Mouse (Mus musculus) left cerebral cortex, adult 9 months (tissue): ENCODE measurements at regions not wholly inside any gene's neighbourhood (a gene's known extent, or its start where the extent isn't known, plus 50 kb on each side); places are given as distances from the start of the nearest gene placed in this dataset.

Source experiments
- DNase-seq, 2 experiments: peaks; one replicate each; pipeline ENCODE4 v3.0.0; 2022; ENCODE audit warnings: low spot score in 2 of 2

DNA sequence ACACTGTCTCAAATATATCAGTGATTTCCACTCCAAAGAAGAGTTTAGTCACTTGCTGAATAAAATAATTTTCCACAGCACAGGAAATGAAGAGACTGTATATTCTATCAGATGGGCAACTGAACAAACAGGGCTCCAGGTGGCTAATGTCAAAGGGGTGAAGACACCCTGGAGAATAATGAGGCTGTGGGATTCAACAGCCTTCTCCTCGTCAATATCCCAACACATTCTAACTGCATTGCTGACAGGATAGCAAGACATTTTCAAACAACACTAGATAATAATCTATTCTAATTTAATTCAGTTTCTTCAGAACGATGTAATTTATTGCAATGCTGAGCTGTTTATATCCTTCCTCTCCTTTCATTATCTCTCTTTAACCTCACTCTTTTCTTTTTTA lies 134.4 kb upstream of the Klhl13 start:
- no peak for DNase-seq

DNA sequence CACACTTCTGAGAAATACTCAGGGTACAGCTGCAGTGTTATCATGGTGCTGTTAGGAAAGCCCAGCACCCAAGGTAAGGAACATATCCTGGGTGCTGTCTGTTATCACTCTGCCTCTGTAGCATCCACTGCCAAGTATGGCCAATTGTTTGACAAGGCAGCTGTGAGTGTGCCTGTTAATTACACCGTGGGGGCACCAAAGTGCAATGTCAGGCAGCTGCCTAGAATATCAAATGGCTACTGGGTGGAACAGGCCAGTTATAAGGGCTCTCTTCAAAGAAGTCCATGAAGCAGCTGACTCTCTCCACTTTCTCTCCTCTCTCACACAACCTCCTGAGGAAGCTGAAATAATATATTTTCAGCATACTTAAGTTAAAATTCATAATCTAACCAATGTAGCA lies 130.3 kb upstream of the Klhl13 start:
- no peak for DNase-seq

DNA sequence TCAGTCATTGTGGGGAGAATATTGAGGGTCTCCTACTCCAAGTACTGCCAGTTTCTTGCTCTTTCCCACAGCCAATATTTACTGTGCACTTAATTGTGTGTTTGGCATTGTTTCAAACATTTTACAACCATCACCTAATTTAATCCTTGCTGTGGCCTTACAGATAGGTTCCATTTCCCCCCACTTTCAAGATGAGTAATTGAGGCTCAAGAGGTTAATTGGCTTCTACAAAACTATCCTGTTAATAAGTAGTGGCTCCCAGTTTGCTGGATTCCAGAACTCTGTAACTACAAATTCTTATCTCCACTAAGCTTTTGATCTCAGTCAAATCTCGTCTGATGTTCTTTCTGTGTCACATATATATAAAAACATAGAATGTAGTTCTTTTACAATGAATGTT lies 112.0 kb upstream of the Klhl13 start:
- no peak for DNase-seq

DNA sequence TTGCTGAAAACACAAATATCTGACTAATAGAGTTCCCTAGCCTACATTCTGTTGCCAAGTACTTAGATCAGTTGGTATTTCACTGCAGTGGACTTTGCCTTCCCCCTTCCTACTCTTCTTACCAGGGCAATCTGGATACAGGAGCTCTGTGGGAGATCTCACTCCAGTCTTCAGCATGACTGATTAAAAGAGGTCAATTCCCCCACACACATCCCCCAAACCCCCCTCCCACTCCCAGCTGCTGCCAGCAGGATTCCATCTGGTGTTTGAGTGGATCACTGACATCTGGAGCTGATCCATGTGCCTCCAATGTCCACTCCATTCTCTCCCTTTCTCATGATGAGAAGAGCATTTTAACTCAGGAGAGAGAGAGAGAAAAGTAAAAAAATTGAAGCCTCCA lies 101.1 kb upstream of the Klhl13 start:
- DNase-seq, result no peak

DNA sequence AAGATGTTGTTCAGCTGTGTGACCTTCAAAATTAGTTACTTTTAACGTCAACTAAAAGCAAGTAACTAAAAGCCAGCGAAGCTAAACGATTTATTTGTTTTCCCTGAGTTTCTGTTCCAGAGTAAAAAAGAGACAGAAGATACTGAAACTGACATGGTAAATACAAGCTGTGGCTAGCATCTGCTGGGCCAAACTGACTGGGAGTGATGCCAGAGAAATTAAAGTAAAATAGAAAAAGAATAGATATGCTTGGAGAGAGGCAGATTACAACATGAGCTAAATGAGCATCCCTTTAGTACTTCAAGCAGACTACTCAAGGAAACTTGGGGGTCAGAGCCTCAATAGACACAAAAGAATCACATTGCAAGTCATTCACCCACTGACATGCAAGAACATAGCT lies 88.7 kb upstream of the Klhl13 start:
- peak in 1 of 2 experiments; percentile 36 for DNase-seq

DNA sequence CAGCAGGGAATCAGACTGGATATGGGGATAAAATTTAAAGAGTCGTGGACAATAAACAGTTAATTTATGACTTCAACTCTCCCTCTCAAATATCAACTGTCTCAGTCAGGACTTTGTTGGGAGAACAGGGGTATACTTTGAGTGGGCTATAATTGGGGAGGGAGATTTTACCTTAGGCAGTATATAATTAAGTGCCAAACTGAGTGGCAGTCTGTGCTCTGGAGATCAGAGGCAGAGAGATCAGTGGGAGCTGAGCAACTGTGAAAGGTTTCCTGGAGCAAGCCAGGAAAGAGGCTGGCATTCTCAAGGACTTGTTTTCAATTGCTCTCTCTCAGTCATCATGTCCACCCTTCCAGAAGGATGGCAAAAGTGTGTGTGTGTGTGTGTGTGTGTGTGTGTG lies 57.9 kb upstream of the Klhl13 start:
- DNase-seq, result no peak

DNA sequence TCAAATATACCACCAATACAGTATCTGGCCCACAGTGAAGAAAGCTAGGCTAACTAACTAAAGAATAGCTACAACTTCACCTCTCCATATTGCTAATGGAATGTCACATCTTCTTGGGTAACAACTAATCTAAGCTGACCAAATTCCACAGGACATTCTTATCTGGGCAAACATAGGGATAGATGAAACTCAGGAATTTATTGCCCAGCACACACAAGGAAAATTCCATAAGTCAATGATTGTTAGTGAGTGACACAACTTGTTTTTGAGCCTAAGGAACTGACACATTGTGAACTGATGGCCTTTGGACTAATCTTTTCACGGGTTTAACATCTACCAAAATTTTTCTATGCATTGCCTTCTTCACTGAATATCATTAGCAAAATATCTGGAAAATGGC lies 52.6 kb upstream of the Klhl13 start:
- DNase-seq, result no peak
